Mouse (Mus musculus): ENCODE results near the gene Psmc3. TPM values are rescaled to one million over a fixed set of nuclear protein-coding genes. Genes with fewer than 3 reads are reported as not detected.

Psmc3 gene
- polyA plus RNA-seq, 1 experiment from 2014 or later = 316 TPM

Other genes starting within 250 kb of the Psmc3 start
- gene Mtch2, start 206.9 kb upstream of the Psmc3 start, polyA plus RNA-seq (2014; fragmentation: Nextera tagmentation; extraction: Ambion mirVana) = 262 and 263 TPM in 2 replicates
- 15.7 and 16.2 TPM in 2 replicates for gene C1qtnf4, start 168.1 kb upstream of the Psmc3 start, polyA plus RNA-seq (2014; fragmentation: Nextera tagmentation; extraction: Ambion mirVana)
- gene Kbtbd4, start 149.3 kb upstream of the Psmc3 start, polyA plus RNA-seq (2014; fragmentation: Nextera tagmentation; extraction: Ambion mirVana) = 26.2 and 31.5 TPM in 2 replicates
- gene Ndufs3, start 149.2 kb upstream of the Psmc3 start, polyA plus RNA-seq (2014; fragmentation: Nextera tagmentation; extraction: Ambion mirVana) = 331 and 358 TPM in 2 replicates
- gene Celf1, start 113.6 kb upstream of the Psmc3 start, polyA plus RNA-seq (2014; fragmentation: Nextera tagmentation; extraction: Ambion mirVana) = 78.7 and 95.7 TPM in 2 replicates
- 11.1 and 11.3 TPM in 2 replicates for gene Rapsn, start 18.4 kb upstream of the Psmc3 start, polyA plus RNA-seq (2014; fragmentation: Nextera tagmentation; extraction: Ambion mirVana)
- gene Slc39a13, start 16.4 kb downstream of the Psmc3 start, polyA plus RNA-seq (2014; fragmentation: Nextera tagmentation; extraction: Ambion mirVana) = 34.0 and 36.3 TPM in 2 replicates
- 1.7 and 1.9 TPM in 2 replicates for gene Spi1, start 28.4 kb downstream of the Psmc3 start, polyA plus RNA-seq (2014; fragmentation: Nextera tagmentation; extraction: Ambion mirVana)
- gene Mybpc3, start 64.1 kb downstream of the Psmc3 start, polyA plus RNA-seq (2014; fragmentation: Nextera tagmentation; extraction: Ambion mirVana) = 470 and 665 TPM in 2 replicates
- gene Madd, start 129.8 kb downstream of the Psmc3 start, polyA plus RNA-seq (2014; fragmentation: Nextera tagmentation; extraction: Ambion mirVana) = 5.0 and 6.8 TPM in 2 replicates
- gene Nr1h3, start 148.8 kb downstream of the Psmc3 start, polyA plus RNA-seq (2014; fragmentation: Nextera tagmentation; extraction: Ambion mirVana) = 2.5 and 2.8 TPM in 2 replicates
- gene Acp2, start 148.9 kb downstream of the Psmc3 start, polyA plus RNA-seq (2014; fragmentation: Nextera tagmentation; extraction: Ambion mirVana) = 19.0 and 20.3 TPM in 2 replicates
- gene Ddb2, start 183.0 kb downstream of the Psmc3 start, polyA plus RNA-seq (2014; fragmentation: Nextera tagmentation; extraction: Ambion mirVana) = 7.3 and 8.3 TPM in 2 replicates
- gene Pacsin3, start 201.9 kb downstream of the Psmc3 start, polyA plus RNA-seq (2014; fragmentation: Nextera tagmentation; extraction: Ambion mirVana) = 18.6 and 19.5 TPM in 2 replicates
- 56.7 and 64.1 TPM in 2 replicates for gene Arfgap2, start 211.0 kb downstream of the Psmc3 start, polyA plus RNA-seq (2014; fragmentation: Nextera tagmentation; extraction: Ambion mirVana)